Mouse (Mus musculus) gastrocnemius, postnatal 14 days (tissue): ENCODE measurements around the gene Zfp87. TPM values are rescaled to one million over a fixed set of nuclear protein-coding genes. Genes with fewer than 3 reads are reported as not detected.

Experiments
- DNase-seq: peaks from one replicate; pipeline ENCODE4 v3.0.0; 2021; ENCODE audit warnings: mixed read lengths
- intact Hi-C: fragments of 180-260 bp; cut with DNase I; formaldehyde crosslinking; loops from one replicate; pipeline ENCODE4 v1.15.1; 2025; ENCODE audit warnings: low total_unique reads
- long read RNA-seq, 2 experiments: library from polyadenylated mRNA; stranded (forward); transcript quantifications; one replicate each; pipeline ENCODE4 v2.0.0; 2021
- total RNA-seq, 2 experiments: library from RNA; stranded (reverse); gene quantifications; 2 replicates each; pipeline ENCODE4 v1.2.3; 2021

The Zfp87 gene
- total RNA-seq: 1 to 10 TPM; 5.1 to 5.8 TPM
- long read RNA-seq, experiment 1, partial matches to known transcripts: 0 of 3 reads
- long read RNA-seq, experiment 1, other reads (novel, unspliced or antisense): 0 of 3 reads
- long read RNA-seq, experiment 2, partial matches to known transcripts: 0 of 5 reads
- long read RNA-seq, experiment 2, other reads (novel, unspliced or antisense): 1 of 5 reads

- peak; percentile 90 for DNase-seq
- intact Hi-C loops: no loop called here
These were observed at the start of gene Zfp87, which contains the start of gene Gm26965 for GRCm38 (mm10) chr13:67525753-67526410. TSS of gene Zfp87 (minus strand) at chr13:67526177. TSS of gene Gm26965 (minus strand) at chr13:67526151.

- intact Hi-C loops: no loop called here
- no peak for DNase-seq
These were observed 46.7 kb upstream of the Zfp87 start for GRCm38 (mm10) chr13:67572591-67573189.

GRCm38 (mm10) chr13:67553730-67554129, 27.8 kb upstream of the Zfp87 start, which contains the start of gene Zfp748:
TSS of gene Zfp748 (minus strand) at chr13:67553830.
- DNase-seq: no peak
- intact Hi-C loops: no loop called here

GRCm38 (mm10) chr13:67552505-67553346, 26.7 kb upstream of the Zfp87 start:
- intact Hi-C loops: no loop called here
- peak; percentile 74 for DNase-seq

GRCm38 (mm10) chr13:67545941-67546340, 20.0 kb upstream of the Zfp87 start:
- intact Hi-C loops: no loop called here
- DNase-seq: no peak

GRCm38 (mm10) chr13:67527049-67527730, 1.2 kb upstream of the Zfp87 start:
- no peak for DNase-seq
- intact Hi-C loops: no loop called here

GRCm38 (mm10) chr13:67500908-67501307, 25.1 kb downstream of the Zfp87 start:
- intact Hi-C loops: no loop called here
- DNase-seq: no peak

GRCm38 (mm10) chr13:67500084-67500719, 25.8 kb downstream of the Zfp87 start, which contains the start of gene Zfp58:
TSS of gene Zfp58 (minus strand) at chr13:67500555.
- intact Hi-C loops: no loop called here

GRCm38 (mm10) chr13:67495631-67496030, 30.3 kb downstream of the Zfp87 start:
- no peak for DNase-seq
- intact Hi-C loops: no loop called here

More at GRCm38 (mm10) chr13:67500084-67500719, 25.8 kb downstream of the Zfp87 start, which contains the start of gene Zfp58:
- DNase-seq: peak; percentile 74

GRCm38 (mm10) chr13:67484424-67484811, 41.6 kb downstream of the Zfp87 start:
- no peak for DNase-seq
- intact Hi-C loops: no loop called here

GRCm38 (mm10) chr13:67483625-67484423, 42.2 kb downstream of the Zfp87 start, which contains the start of gene Zfp874b:
TSS of gene Zfp874b (minus strand) at chr13:67484258.
- DNase-seq: peak; percentile 84
- intact Hi-C loops: no loop called here

GRCm38 (mm10) chr13:67481528-67481927, 44.4 kb downstream of the Zfp87 start:
- intact Hi-C loops: no loop called here
- no peak for DNase-seq

- intact Hi-C loops: no loop called here
- DNase-seq: no peak
These were observed 56.7 kb downstream of the Zfp87 start for GRCm38 (mm10) chr13:67469274-67469673.

Other genes with a start within 250 kb of the Zfp87 start
- 1 to 10 TPM; 1.1 to 1.2 TPM for gene Zfp458, start 247.7 kb downstream of the Zfp87 start, total RNA-seq
- 1 to 10 TPM in 1 of 2 experiments, under 1 TPM in 1; 0.80 to 2.0 TPM for gene Zfp457, start 219.7 kb downstream of the Zfp87 start, total RNA-seq
- gene Zfp595, start 193.6 kb downstream of the Zfp87 start, total RNA-seq: 1 to 10 TPM; 1.2 TPM
- under 1 TPM in 1 of 2 experiments, not detected in 1; 0.66 TPM for gene Gm28044, start 165.6 kb downstream of the Zfp87 start, total RNA-seq
- under 1 TPM; 0.89 to 0.90 TPM for gene Zfp953, start 165.6 kb downstream of the Zfp87 start, total RNA-seq
- gene Gm28041, start 150.4 kb downstream of the Zfp87 start, total RNA-seq: under 1 TPM; 0.35 TPM
- gene Zfp456, start 150.4 kb downstream of the Zfp87 start, total RNA-seq: under 1 TPM; 0.18 to 0.21 TPM
- 1 to 10 TPM in 1 of 2 experiments, under 1 TPM in 1; 0.64 to 1.8 TPM for gene Zfp429, start 126.4 kb downstream of the Zfp87 start, total RNA-seq
- gene Zfp459, start 104.8 kb downstream of the Zfp87 start, total RNA-seq: under 1 TPM; 0.20 to 0.21 TPM
- gene Zfp874a, start 74.6 kb downstream of the Zfp87 start, total RNA-seq: 1 to 10 TPM; 3.0 to 4.2 TPM
- 1 to 10 TPM; 6.5 to 8.4 TPM for gene Zfp874b, start 41.9 kb downstream of the Zfp87 start, total RNA-seq
- 1 to 10 TPM; 3.6 to 3.7 TPM for gene Zfp58, start 25.6 kb downstream of the Zfp87 start, total RNA-seq
- gene Gm26965, start within 50 bp of the Zfp87 start, total RNA-seq: under 1 TPM in 1 of 2 experiments, not detected in 1; 0.23 TPM
- gene Zfp748, start 27.7 kb upstream of the Zfp87 start, total RNA-seq: 1 to 10 TPM; 2.1 to 2.6 TPM
- 1 to 10 TPM; 2.4 to 2.8 TPM for gene Zfp729b, start 83.5 kb upstream of the Zfp87 start, total RNA-seq
- gene Gm49345, start 111.6 kb upstream of the Zfp87 start, total RNA-seq: 1 to 10 TPM in 1 of 2 experiments, under 1 TPM in 1; 0.72 to 1.2 TPM
- gene Zfp729a, start 111.6 kb upstream of the Zfp87 start, total RNA-seq: 1 to 10 TPM; 2.5 to 2.6 TPM
- gene Zfp738, start 160.9 kb upstream of the Zfp87 start, total RNA-seq: 1 to 10 TPM; 3.6 to 3.9 TPM
- 1 to 10 TPM; 3.8 to 4.8 TPM for gene Zfp65, start 203.0 kb upstream of the Zfp87 start, total RNA-seq
- 1 to 10 TPM; 1.4 to 1.9 TPM for gene Zfp85, start 229.1 kb upstream of the Zfp87 start, total RNA-seq